Mouse (Mus musculus) gastrocnemius, postnatal 14 days (tissue): ENCODE results near the gene Olfr986. TPM values are rescaled to one million over a fixed set of nuclear protein-coding genes. Genes with fewer than 3 reads are reported as not detected.
"Not testable (repeated sequence)": the region's sequence is repeated elsewhere in the genome, so short reads cannot be mapped to it uniquely, and the experiment has no call there.

Experiments used
- DNase-seq: peaks from one replicate; pipeline ENCODE4 v3.0.0; 2021; ENCODE audit warnings: mixed read lengths
- intact Hi-C: fragments of 180-260 bp; cut with DNase I; formaldehyde crosslinking; loops from one replicate; pipeline ENCODE4 v1.15.1; 2025; ENCODE audit warnings: low total_unique reads
- long read RNA-seq, 2 experiments: library from polyadenylated mRNA; stranded (forward); transcript quantifications; one replicate each; pipeline ENCODE4 v2.0.0; 2021
- total RNA-seq, 2 experiments: library from RNA; stranded (reverse); gene quantifications; 2 replicates each; pipeline ENCODE4 v1.2.3; 2021

The Olfr986 gene
- total RNA-seq: not detected
- long read RNA-seq, experiment 1: 0 reads
- long read RNA-seq, experiment 2, partial matches to known transcripts: 0 of 1 reads
- long read RNA-seq, experiment 2, other reads (novel, unspliced or antisense): 1 of 1 reads

- intact Hi-C loops: no loop called here
- DNase-seq: no peak
Measured at GRCm38 (mm10) chr9:40180620-40181019, at the start of gene Olfr986. Gene Olfr986, plus strand, starts transcription at chr9:40180920.

- intact Hi-C loops: no loop called here
Measured at GRCm38 (mm10) chr9:40136987-40137688, 43.6 kb upstream of the Olfr986 start.

GRCm38 (mm10) chr9:40139484-40139883 lies 41.2 kb upstream of the Olfr986 start:
- DNase-seq: no peak
- intact Hi-C loops: no loop called here

More at GRCm38 (mm10) chr9:40136987-40137688, 43.6 kb upstream of the Olfr986 start:
- DNase-seq: no peak

GRCm38 (mm10) chr9:40141544-40141943 lies 39.2 kb upstream of the Olfr986 start:
- intact Hi-C loops: no loop called here

GRCm38 (mm10) chr9:40155118-40155644 lies 25.5 kb upstream of the Olfr986 start:
- no peak for DNase-seq
- intact Hi-C loops: no loop called here

More at GRCm38 (mm10) chr9:40141544-40141943, 39.2 kb upstream of the Olfr986 start:
- DNase-seq: no peak

- peak; percentile 7 for DNase-seq
- intact Hi-C loops: no loop called here
Measured at GRCm38 (mm10) chr9:40166446-40166845, 14.3 kb upstream of the Olfr986 start.

GRCm38 (mm10) chr9:40177017-40177416 lies 3.7 kb upstream of the Olfr986 start:
- no peak for DNase-seq
- intact Hi-C loops: no loop called here

GRCm38 (mm10) chr9:40185166-40185565 lies 4.4 kb downstream of the Olfr986 start:
- DNase-seq, intact Hi-C loops: not testable (repeated sequence)

GRCm38 (mm10) chr9:40191086-40191876 lies 10.6 kb downstream of the Olfr986 start:
- intact Hi-C loops: no loop called here
- no peak for DNase-seq

GRCm38 (mm10) chr9:40192098-40193038 lies 11.6 kb downstream of the Olfr986 start, which contains the start of gene Zfp202:
Gene Zfp202, plus strand, starts transcription at chr9:40192316.
- DNase-seq: peak; percentile 91
- intact Hi-C loops: no loop called here

- intact Hi-C loops: no loop called here
- DNase-seq: no peak
Measured at GRCm38 (mm10) chr9:40195981-40196380, 15.3 kb downstream of the Olfr986 start.

- intact Hi-C loops: no loop called here
- no peak for DNase-seq
Measured at GRCm38 (mm10) chr9:40206546-40206950, 25.8 kb downstream of the Olfr986 start.

- intact Hi-C loops: no loop called here
- DNase-seq: no peak
Measured at GRCm38 (mm10) chr9:40210744-40211143, 30.0 kb downstream of the Olfr986 start.

GRCm38 (mm10) chr9:40214058-40214457 lies 33.3 kb downstream of the Olfr986 start:
- intact Hi-C loops: no loop called here
- no peak for DNase-seq

GRCm38 (mm10) chr9:40216651-40217050 lies 35.9 kb downstream of the Olfr986 start:
- no peak for DNase-seq
- intact Hi-C loops: no loop called here

- intact Hi-C loops: no loop called here
- DNase-seq: no peak
Measured at GRCm38 (mm10) chr9:40224289-40224688, 43.6 kb downstream of the Olfr986 start.

GRCm38 (mm10) chr9:40227874-40228789 lies 47.4 kb downstream of the Olfr986 start:
- peak; percentile 23 for DNase-seq
- intact Hi-C loops: loop anchor here (5.0 kb wide), 1 partner anchor 104 kb away; no protein-coding TSS in a partner anchor

- DNase-seq: no peak
- intact Hi-C loops: loop anchor here (5.0 kb wide), 1 partner anchor 103 kb away; no protein-coding TSS in a partner anchor
Measured at GRCm38 (mm10) chr9:40228804-40229331, 48.1 kb downstream of the Olfr986 start.
